Mouse (Mus musculus): ENCODE measurements around the gene Kcnj16. TPM values are rescaled to one million over a fixed set of nuclear protein-coding genes. Genes with fewer than 3 reads are reported as not detected.
A peak's percentile ranks its signal among the peaks of the same experiment; 100 is the strongest.

The Kcnj16 gene
- 8.7 and 9.5 TPM in 2 replicates for polyA plus RNA-seq (2015; fragmentation: Nextera tagmentation; extraction: Ambion mirVana)

DNA sequence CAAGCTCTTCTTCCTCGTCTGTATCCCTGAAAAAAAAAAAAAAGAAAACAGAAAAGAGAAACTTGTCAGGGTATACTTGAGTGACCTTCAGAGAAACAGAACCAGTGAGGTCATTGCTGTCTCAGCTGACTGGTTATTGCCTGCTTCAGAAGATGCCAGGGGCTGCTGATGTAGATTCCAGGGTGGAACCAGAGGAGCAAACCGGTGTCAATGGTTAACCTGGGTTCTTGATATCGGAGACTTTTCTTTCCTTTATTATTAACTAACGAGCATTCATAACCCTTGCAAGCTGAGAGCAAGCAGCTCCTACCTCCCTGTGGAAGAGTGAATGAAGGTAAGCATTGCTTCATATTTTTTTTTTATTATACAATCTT lies at the start of gene Kcnj16:
TSS of gene Kcnj16 (plus strand) at position 272 of the 374 bp plus-strand sequence.
- Histone ChIP-seq H3K4me3 (replicated peaks) (peak within 1 kb of the TSS; percentile 26), H3K27ac (peak within 1 kb of the TSS; percentile 86), H3K36me3 (no peaks in the 10 kb centered on the region), H3K4me1 (peaks cover 18% of the 10 kb centered on the region), H3K9me3 (replicated peaks) (no peaks in the 10 kb centered on the region), H3K27me3 (no peaks in the 10 kb centered on the region), H3K4me2 (peak within 1 kb of the TSS; percentile 31), H3K9ac (no peak within 1 kb of the TSS)
- 52% methylated on average over 4 of the region's 4 CpGs for WGBS
- peak; percentile 94 for ATAC-seq (replicated peaks; ENCODE audit: low FRiP score)

DNA sequence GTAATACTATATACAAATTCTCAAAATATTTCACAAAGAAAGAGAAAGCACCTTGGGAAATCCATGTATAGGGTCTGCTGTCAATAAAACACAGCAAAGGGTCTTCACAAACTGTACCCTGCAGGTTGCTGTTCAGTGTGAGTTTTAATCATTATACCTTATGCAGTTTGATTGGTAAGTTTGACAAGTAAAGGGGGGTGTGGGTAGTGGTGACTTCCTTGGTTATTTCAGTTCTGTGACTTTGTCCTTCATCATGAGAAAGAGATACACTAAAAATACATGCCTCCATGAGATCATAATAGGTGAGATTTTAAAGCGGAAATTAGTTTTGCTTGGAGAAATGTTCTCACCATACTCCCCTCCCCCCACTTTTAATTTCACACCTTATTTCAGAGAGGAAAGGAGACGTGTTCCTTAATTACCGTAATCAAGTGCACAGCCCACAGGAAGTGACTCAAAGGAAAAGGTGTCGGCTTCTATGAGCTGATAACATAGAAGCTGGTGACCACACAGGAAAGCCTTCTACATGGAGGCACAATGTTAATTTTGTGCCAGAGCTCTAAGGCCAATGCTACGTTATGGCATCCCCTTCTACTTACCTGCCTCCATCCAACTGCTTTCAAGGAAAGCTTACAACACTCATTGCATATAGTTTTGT lies 48.9 kb upstream of the Kcnj16 start:
- Histone ChIP-seq H3K36me3 (no peaks in the 10 kb centered on the region), H3K9ac (no peak overlapping the region), H3K27ac (no peak overlapping the region), H3K4me1 (no peaks in the 10 kb centered on the region), H3K4me3 (replicated peaks) (no peak overlapping the region), H3K9me3 (replicated peaks) (no peaks in the 10 kb centered on the region), H3K27me3 (no peaks in the 10 kb centered on the region), H3K4me2 (no peak overlapping the region)
- ATAC-seq (replicated peaks; ENCODE audit: low FRiP score): no peak
- 74% methylated on average over 5 of the region's 5 CpGs for WGBS

- no peaks in the 10 kb centered on the region for H3K27me3 ChIP-seq
- WGBS: 77% methylated on average over 3 of the region's 3 CpGs
- no peaks in the 10 kb centered on the region for H3K9me3 ChIP-seq (replicated peaks)
- H3K4me3 ChIP-seq (replicated peaks): no peak overlapping the region
- no peak overlapping the region for H3K9ac ChIP-seq
- no peaks in the 10 kb centered on the region for H3K4me1 ChIP-seq
- H3K4me2 ChIP-seq: no peak overlapping the region
- no peaks in the 10 kb centered on the region for H3K36me3 ChIP-seq
- H3K27ac ChIP-seq: no peak overlapping the region
- no peak for ATAC-seq (replicated peaks; ENCODE audit: low FRiP score)
These were observed 32.1 kb upstream of the Kcnj16 start for GRCm38 (mm10) chr11:110935699-110936098.

DNA sequence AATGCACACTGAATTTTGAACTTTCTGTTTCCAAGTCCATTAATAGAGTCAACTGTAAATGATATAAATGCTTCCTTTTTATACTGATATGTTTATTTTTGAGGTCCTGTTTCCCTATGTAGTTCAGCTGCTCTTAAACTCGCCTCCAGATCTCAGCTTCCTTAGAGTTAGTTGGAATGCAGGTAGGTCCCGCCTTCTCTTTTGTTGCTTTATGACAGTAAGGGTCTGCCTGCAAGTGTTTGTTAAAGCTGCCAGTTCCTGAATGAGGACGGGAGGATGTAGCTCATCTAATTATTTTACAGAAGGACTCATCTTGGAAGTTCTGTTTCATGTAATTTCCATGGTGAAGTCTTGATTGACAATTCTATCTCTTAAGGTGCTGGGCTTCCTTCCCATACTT lies 25.6 kb upstream of the Kcnj16 start:
- WGBS: 15% methylated on average over 3 of the region's 3 CpGs
- no peak overlapping the region for H3K4me3 ChIP-seq (replicated peaks)
- H3K36me3 ChIP-seq: no peaks in the 10 kb centered on the region
- H3K27me3 ChIP-seq: no peaks in the 10 kb centered on the region
- no peak overlapping the region for H3K9ac ChIP-seq
- H3K9me3 ChIP-seq (replicated peaks): no peaks in the 10 kb centered on the region
- H3K4me2 ChIP-seq: peak overlapping the region; percentile 12; the same call in 1 of the 2 replicates
- 0 out of 2 replicates have a peak, but pooled peaks cover 3% of the 10 kb centered on the region for H3K4me1 ChIP-seq
- no peak overlapping the region for H3K27ac ChIP-seq
- no peak for ATAC-seq (replicated peaks; ENCODE audit: low FRiP score)

DNA sequence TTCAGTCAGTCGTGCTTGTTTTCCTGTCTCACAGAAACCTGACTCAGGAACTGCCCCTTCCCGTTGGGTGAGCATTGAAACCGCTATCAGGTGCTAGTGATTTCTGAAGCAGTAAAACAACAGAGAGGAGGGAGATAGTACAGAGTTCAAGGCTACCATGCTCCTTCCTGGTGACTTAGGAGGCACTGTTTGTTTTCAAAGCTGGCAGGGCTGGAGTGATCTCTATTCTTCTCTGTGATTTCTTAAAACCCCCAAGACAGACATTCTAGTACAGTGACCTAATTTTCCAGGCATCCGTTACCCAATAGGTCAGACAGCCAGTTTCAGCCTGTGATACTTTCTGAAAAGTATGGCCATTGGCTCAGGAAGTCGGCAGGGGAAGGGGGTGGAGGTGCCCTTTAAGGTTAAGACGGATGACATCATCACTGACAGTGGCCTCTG lies 25.1 kb upstream of the Kcnj16 start:
- no peaks in the 10 kb centered on the region for H3K36me3 ChIP-seq
- no peak for ATAC-seq (replicated peaks; ENCODE audit: low FRiP score)
- no peak overlapping the region for H3K27ac ChIP-seq

GRCm38 (mm10) chr11:110956665-110957064 lies 11.2 kb upstream of the Kcnj16 start:
- 24% methylated on average over 7 of the region's 7 CpGs for WGBS
- no peaks in the 10 kb centered on the region for H3K36me3 ChIP-seq
- H3K9me3 ChIP-seq (replicated peaks): no peaks in the 10 kb centered on the region
- ATAC-seq (replicated peaks; ENCODE audit: low FRiP score): no peak
- peaks cover 9% of the 10 kb centered on the region for H3K4me1 ChIP-seq
- H3K27ac ChIP-seq: no peak overlapping the region; the same call in 1 of the 2 replicates
- no peak overlapping the region for H3K4me2 ChIP-seq
- no peak overlapping the region for H3K4me3 ChIP-seq (replicated peaks)
- no peaks in the 10 kb centered on the region for H3K27me3 ChIP-seq
- no peak overlapping the region for H3K9ac ChIP-seq

More for the DNA sequence above, 25.1 kb upstream of the Kcnj16 start:
- Histone ChIP-seq H3K9me3 (replicated peaks) (no peaks in the 10 kb centered on the region), H3K9ac (no peak overlapping the region), H3K4me2 (peak overlapping the region; percentile 12; the same call in 1 of the 2 replicates), H3K4me1 (0 out of 2 replicates have a peak, but pooled peaks cover 3% of the 10 kb centered on the region), H3K27me3 (no peaks in the 10 kb centered on the region), H3K4me3 (replicated peaks) (no peak overlapping the region)
- 22% methylated on average over 6 of the region's 6 CpGs for WGBS

GRCm38 (mm10) chr11:110961592-110962021 lies 6.2 kb upstream of the Kcnj16 start:
- Histone ChIP-seq H3K4me1 (peaks cover 25% of the 10 kb centered on the region), H3K9me3 (replicated peaks) (no peaks in the 10 kb centered on the region), H3K36me3 (no peaks in the 10 kb centered on the region), H3K27me3 (no peaks in the 10 kb centered on the region), H3K4me2 (peak overlapping the region; percentile 40), H3K4me3 (replicated peaks) (0 out of 2 replicates have a peak overlapping the region, but pooled peaks have one; percentile 8), H3K9ac (no peak overlapping the region), H3K27ac (peak overlapping the region; percentile 48)
- ATAC-seq (replicated peaks; ENCODE audit: low FRiP score): peak; percentile 89
- 9% methylated on average over 5 of the region's 5 CpGs for WGBS

DNA sequence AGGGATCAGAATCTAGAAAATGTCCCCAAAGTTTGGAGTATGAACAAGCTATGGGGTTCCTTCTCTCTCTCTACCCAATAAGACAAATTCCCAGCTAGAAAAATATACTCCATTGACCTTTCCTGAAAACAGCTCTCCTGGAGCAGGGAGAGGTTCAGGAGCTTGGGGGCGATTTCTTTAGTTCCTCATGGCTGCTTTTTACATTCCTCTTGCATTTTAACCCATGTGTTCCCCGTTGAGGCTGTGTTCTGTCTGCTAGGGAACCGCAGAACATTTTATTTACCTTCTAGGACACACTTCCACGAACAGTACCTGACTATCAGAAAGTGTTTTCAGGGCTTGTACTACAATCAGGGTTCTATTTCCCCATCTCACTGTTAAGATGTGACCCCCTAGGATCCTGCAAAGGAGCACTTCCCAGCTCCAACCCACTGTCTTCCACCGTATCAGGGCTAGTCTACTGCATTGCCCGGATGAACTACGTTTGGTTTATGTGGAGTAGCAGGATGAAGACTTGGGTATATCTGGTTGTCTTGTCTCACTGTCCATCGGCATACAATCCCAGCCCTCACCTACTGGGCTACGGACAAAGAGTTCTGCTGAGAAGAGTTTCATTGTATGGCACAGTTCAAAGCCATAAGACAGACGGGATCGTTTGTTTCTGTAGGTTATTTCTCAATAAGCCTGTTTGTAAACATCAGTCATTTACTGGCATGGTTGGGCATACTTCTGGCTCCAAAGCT lies 643 bp upstream of the Kcnj16 start:
- peaks cover 24% of the 10 kb centered on the region for H3K4me1 ChIP-seq
- no peaks in the 10 kb centered on the region for H3K9me3 ChIP-seq (replicated peaks)
- no peak overlapping the region for H3K4me3 ChIP-seq (replicated peaks)
- 0 out of 2 replicates have a peak overlapping the region, but pooled peaks have one; percentile 13 for H3K4me2 ChIP-seq
- peak; percentile 53 for ATAC-seq (replicated peaks; ENCODE audit: low FRiP score)
- H3K9ac ChIP-seq: no peak overlapping the region
- WGBS: 62% methylated on average over 11 of the region's 11 CpGs
- H3K27ac ChIP-seq: peak overlapping the region; percentile 86
- no peaks in the 10 kb centered on the region for H3K36me3 ChIP-seq
- no peaks in the 10 kb centered on the region for H3K27me3 ChIP-seq

GRCm38 (mm10) chr11:110968901-110969300 lies 1.1 kb downstream of the Kcnj16 start:
- no peaks in the 10 kb centered on the region for H3K27me3 ChIP-seq
- no peak for ATAC-seq (replicated peaks; ENCODE audit: low FRiP score)
- peaks cover 10% of the 10 kb centered on the region; the same call in 1 of the 2 replicates for H3K4me1 ChIP-seq
- peak overlapping the region; percentile 31 for H3K4me2 ChIP-seq
- peak overlapping the region; percentile 12; the same call in 1 of the 2 replicates for H3K4me3 ChIP-seq (replicated peaks)
- H3K36me3 ChIP-seq: no peaks in the 10 kb centered on the region
- H3K9ac ChIP-seq: no peak overlapping the region
- H3K27ac ChIP-seq: no peak overlapping the region
- H3K9me3 ChIP-seq (replicated peaks): no peaks in the 10 kb centered on the region

DNA sequence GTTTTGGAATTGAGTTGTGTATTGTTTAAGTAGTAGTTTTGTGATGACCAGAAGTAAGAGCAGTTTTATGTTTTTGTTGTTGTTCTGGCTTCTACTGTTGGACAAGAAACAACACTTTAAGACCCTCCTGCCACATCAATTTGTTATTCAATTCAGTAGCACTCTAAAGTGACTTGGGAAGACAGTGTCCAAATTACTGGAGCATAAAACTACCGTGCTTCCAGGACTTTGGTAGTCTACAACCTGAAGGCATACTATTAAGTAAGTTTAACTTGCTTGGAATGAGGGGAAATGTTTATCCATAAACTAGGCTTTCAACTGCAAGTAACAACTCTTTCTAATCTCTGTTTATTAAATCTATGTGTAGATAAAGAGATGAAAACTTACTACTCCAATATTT lies 17.7 kb downstream of the Kcnj16 start:
- H3K4me1 ChIP-seq: 0 out of 2 replicates have a peak, but pooled peaks cover 3% of the 10 kb centered on the region
- no peak overlapping the region for H3K4me2 ChIP-seq
- no peak overlapping the region for H3K9ac ChIP-seq
- no peaks in the 10 kb centered on the region for H3K27me3 ChIP-seq
- 25% methylated on average over 1 of the region's 1 CpGs for WGBS
- H3K4me3 ChIP-seq (replicated peaks): no peak overlapping the region
- peak overlapping the region; percentile 64 for H3K27ac ChIP-seq
- ATAC-seq (replicated peaks; ENCODE audit: low FRiP score): no peak
- H3K9me3 ChIP-seq (replicated peaks): no peaks in the 10 kb centered on the region
- H3K36me3 ChIP-seq: no peaks in the 10 kb centered on the region

GRCm38 (mm10) chr11:110985949-110986348 lies 18.1 kb downstream of the Kcnj16 start:
- H3K4me3 ChIP-seq (replicated peaks): no peak overlapping the region
- no peak overlapping the region for H3K4me2 ChIP-seq
- no peaks in the 10 kb centered on the region for H3K27me3 ChIP-seq
- 42% methylated on average over 3 of the region's 3 CpGs for WGBS
- H3K4me1 ChIP-seq: 0 out of 2 replicates have a peak, but pooled peaks cover 3% of the 10 kb centered on the region
- no peaks in the 10 kb centered on the region for H3K9me3 ChIP-seq (replicated peaks)
- peak; percentile 88 for ATAC-seq (replicated peaks; ENCODE audit: low FRiP score)
- peak overlapping the region; percentile 70 for H3K27ac ChIP-seq
- no peaks in the 10 kb centered on the region for H3K36me3 ChIP-seq
- H3K9ac ChIP-seq: no peak overlapping the region

- Histone ChIP-seq H3K27me3 (no peaks in the 10 kb centered on the region), H3K4me1 (no peaks in the 10 kb centered on the region), H3K4me2 (no peak overlapping the region), H3K27ac (no peak overlapping the region), H3K36me3 (no peaks in the 10 kb centered on the region), H3K4me3 (replicated peaks) (no peak overlapping the region), H3K9me3 (replicated peaks) (no peaks in the 10 kb centered on the region), H3K9ac (no peak overlapping the region)
- whole genome bisulfite sequencing: 46% methylated on average over 4 of the region's 4 CpGs
- no peak for ATAC-seq (replicated peaks; ENCODE audit: low FRiP score)
These were observed 25.8 kb downstream of the Kcnj16 start for GRCm38 (mm10) chr11:110993616-110994015.

Data from kidney, embryonic 15.5 days (tissue).